Mouse (Mus musculus) ovary, postnatal 36 days (tissue): Measurements from ENCODE around the gene Ube2q1.

Experiments
- DNase-seq: peaks from one replicate; pipeline ENCODE4 v3.0.0; 2022; ENCODE audit warnings: low spot score, mixed read lengths

The Ube2q1 gene

GRCm38 (mm10) chr3:89821096-89821513 is 47.7 kb downstream of the Ube2q1 start:
- DNase-seq: no peak

- DNase-seq: no peak
These were observed 48.4 kb downstream of the Ube2q1 start for GRCm38 (mm10) chr3:89821548-89822480.

GRCm38 (mm10) chr3:89823594-89823993 is 50.2 kb downstream of the Ube2q1 start:
- DNase-seq: no peak

GRCm38 (mm10) chr3:89826295-89826694 is 52.9 kb downstream of the Ube2q1 start:
- DNase-seq: no peak

- DNase-seq: peak; percentile 36
These were observed 57.6 kb downstream of the Ube2q1 start, which contains the start of gene She for GRCm38 (mm10) chr3:89830815-89831591. TSS of gene She (plus strand) at chr3:89831370.
